Mouse (Mus musculus) embryonic stem cell, embryonic (primary cell): ENCODE measurements at regions not wholly inside any gene's neighbourhood (a gene's known extent, or its start where the extent isn't known, plus 50 kb on each side); places are given as distances from the start of the nearest gene placed in this dataset.
"Not testable (repeated sequence)": the region's sequence is repeated elsewhere in the genome, so short reads cannot be mapped to it uniquely, and the experiment has no call there.

Source experiments
- CTCF ChIA-PET, 4 experiments: fragments of 300-600 bp in 2 of 4; fragments of 350-600 bp in 2 of 4; sonication (Branson Sonifier 250); formaldehyde crosslinking; loops; one replicate each; lab custom pipeline; 2022; ENCODE audit warnings: inconsistent platforms in 2 of 4; lab: Charles Lee
- POLR2A ChIA-PET, 4 experiments: fragments of 300-600 bp in 2 of 4; fragments of 350-600 bp in 2 of 4; sonication (Branson Sonifier 250); formaldehyde crosslinking; loops; one replicate each; lab custom pipeline; 2022; ENCODE audit warnings: antibody characterized with exemption in 4 of 4, inconsistent platforms in 1 of 4; lab: Charles Lee

GRCm38 (mm10) chr1:145139267-145139651, 364.0 kb upstream of the Rgs18 start:
- ChIA-PET CTCF (no interaction called here), POLR2A (no interaction called here)

- CTCF ChIA-PET: interaction anchor here in 1 of 4 experiments (0.6 kb wide), 1 partner anchor 161 kb away, joined by 4 read pairs; no protein-coding TSS in a partner anchor
- POLR2A ChIA-PET: no interaction called here
Observed at GRCm38 (mm10) chr1:145138452-145139266, 363.4 kb upstream of the Rgs18 start.

GRCm38 (mm10) chr1:145131020-145131419, 355.8 kb upstream of the Rgs18 start:
- POLR2A ChIA-PET: no interaction called here
- CTCF ChIA-PET: no interaction called here

GRCm38 (mm10) chr1:145113171-145113570, 337.9 kb upstream of the Rgs18 start:
- CTCF ChIA-PET: no interaction called here
- POLR2A ChIA-PET: no interaction called here

GRCm38 (mm10) chr1:145106771-145107170, 331.5 kb upstream of the Rgs18 start:
- POLR2A ChIA-PET, CTCF ChIA-PET: not testable (repeated sequence)

- ChIA-PET CTCF (no interaction called here), POLR2A (no interaction called here)
Observed at GRCm38 (mm10) chr1:145065255-145065854, 290.1 kb upstream of the Rgs18 start.

- ChIA-PET POLR2A (no interaction called here), CTCF (no interaction called here)
Observed at GRCm38 (mm10) chr1:145064384-145064783, 289.1 kb upstream of the Rgs18 start.

GRCm38 (mm10) chr1:145015623-145016022, 240.4 kb upstream of the Rgs18 start:
- ChIA-PET POLR2A (no interaction called here), CTCF (interaction anchor here in 1 of 4 experiments (0.5 kb wide), 1 partner anchor 1230 kb away, joined by 3 read pairs; no protein-coding TSS in a partner anchor)

- POLR2A ChIA-PET: no interaction called here
- CTCF ChIA-PET: no interaction called here
Observed at GRCm38 (mm10) chr1:145010833-145011232, 235.6 kb upstream of the Rgs18 start.

- ChIA-PET POLR2A (no interaction called here), CTCF (no interaction called here)
Observed at GRCm38 (mm10) chr1:144978167-144978566, 202.9 kb upstream of the Rgs18 start.

GRCm38 (mm10) chr1:144965736-144966135, 190.5 kb upstream of the Rgs18 start:
- ChIA-PET POLR2A (no interaction called here), CTCF (no interaction called here)

GRCm38 (mm10) chr1:144939006-144939405, 163.8 kb upstream of the Rgs18 start:
- POLR2A ChIA-PET: no interaction called here
- CTCF ChIA-PET: no interaction called here

GRCm38 (mm10) chr1:144926136-144926535, 150.9 kb upstream of the Rgs18 start:
- CTCF ChIA-PET: no interaction called here
- POLR2A ChIA-PET: no interaction called here

GRCm38 (mm10) chr1:144916568-144916967, 141.3 kb upstream of the Rgs18 start:
- ChIA-PET CTCF (no interaction called here), POLR2A (no interaction called here)

- ChIA-PET POLR2A (no interaction called here), CTCF (no interaction called here)
Observed at GRCm38 (mm10) chr1:144902987-144903386, 127.8 kb upstream of the Rgs18 start.

GRCm38 (mm10) chr1:144883633-144884032, 108.4 kb upstream of the Rgs18 start:
- ChIA-PET POLR2A (interaction anchor here in 1 of 4 experiments (0.6 kb wide), 1 partner anchor 782 kb away, joined by 3 read pairs; no protein-coding TSS in a partner anchor), CTCF (no interaction called here)

- ChIA-PET CTCF (no interaction called here), POLR2A (no interaction called here)
Observed at GRCm38 (mm10) chr1:144862133-144862532, 86.9 kb upstream of the Rgs18 start.
